Mouse (Mus musculus): Measurements from ENCODE around the gene Wdr89.

GRCm38 (mm10) chr12:75666939-75667338 is 2.4 kb downstream of the Wdr89 start:
- TF ChIP-seq GATA1 (IDR thresholded peaks at IDR 0.05; ENCODE audit: low read length), result no peak
- TF ChIP-seq TAL1 (IDR thresholded peaks at IDR 0.05; ENCODE audit: low read length), result no peak
